Mouse (Mus musculus) spleen, adult 2 months (tissue): ENCODE data around the gene Ap2s1.

Experiments
- CTCF ChIP-seq: fragments of 200-500 bp; IDR thresholded peaks from 2 replicates; pipeline ENCODE4 v1.5.1; 2011; ENCODE audit warnings: mild to moderate bottlenecking, inconsistent platforms; ENCODE audit not compliant: insufficient read depth, insufficient read length, insufficient replicate concordance; ENCODE audit errors: extremely low read depth
- POLR2A ChIP-seq: fragments of 200-500 bp; IDR thresholded peaks from 2 replicates; pipeline ENCODE4 v1.6.1; 2011; ENCODE audit warnings: low read depth, low read length, inconsistent platforms

GRCm38 (mm10) chr7:16731893-16732422 lies 6.3 kb upstream of the Ap2s1 start:
- TF ChIP-seq CTCF, result no peak
- TF ChIP-seq POLR2A, result no peak
